Mouse (Mus musculus) c-Kit-negative CD71-positive TER-119-positive erythroid progenitor cells, embryonic 14.5 days (primary cell): ENCODE results near the gene Nfasc.

ENCODE experiments used
- DNase-seq: peaks from one replicate; pipeline ENCODE4 v3.0.0-alpha.2; 2013; ENCODE audit warnings: low read depth, low spot score

The Nfasc gene

GRCm38 (mm10) chr1:132733873-132734447, 7.6 kb downstream of the Nfasc start:
- DNase-seq, result no peak

GRCm38 (mm10) chr1:132732307-132732706, 9.3 kb downstream of the Nfasc start:
- no peak for DNase-seq

- no peak for DNase-seq
Measured at GRCm38 (mm10) chr1:132727548-132727947, 14.0 kb downstream of the Nfasc start.

GRCm38 (mm10) chr1:132722362-132722761, 19.2 kb downstream of the Nfasc start:
- no peak for DNase-seq

GRCm38 (mm10) chr1:132721266-132721665, 20.3 kb downstream of the Nfasc start:
- DNase-seq, result no peak

- DNase-seq, result no peak
Measured at GRCm38 (mm10) chr1:132718225-132718624, 23.4 kb downstream of the Nfasc start.

GRCm38 (mm10) chr1:132715044-132715443, 26.6 kb downstream of the Nfasc start:
- DNase-seq, result no peak

GRCm38 (mm10) chr1:132709419-132709818, 32.2 kb downstream of the Nfasc start:
- DNase-seq, result no peak

GRCm38 (mm10) chr1:132707301-132707700, 34.3 kb downstream of the Nfasc start:
- no peak for DNase-seq

GRCm38 (mm10) chr1:132703467-132703866, 38.1 kb downstream of the Nfasc start:
- no peak for DNase-seq

- no peak for DNase-seq
Measured at GRCm38 (mm10) chr1:132696926-132697325, 44.7 kb downstream of the Nfasc start.

- DNase-seq, result no peak
Measured at GRCm38 (mm10) chr1:132696232-132696631, 45.4 kb downstream of the Nfasc start.

GRCm38 (mm10) chr1:132694007-132694406, 47.6 kb downstream of the Nfasc start:
- DNase-seq, result no peak

- no peak for DNase-seq
Measured at GRCm38 (mm10) chr1:132689181-132689580, 52.4 kb downstream of the Nfasc start.

- DNase-seq, result no peak
Measured at GRCm38 (mm10) chr1:132678935-132679334, 62.7 kb downstream of the Nfasc start.

- no peak for DNase-seq
Measured at GRCm38 (mm10) chr1:132678076-132678475, 63.5 kb downstream of the Nfasc start.

- no peak for DNase-seq
Measured at GRCm38 (mm10) chr1:132672704-132673103, 68.9 kb downstream of the Nfasc start.

- DNase-seq, result no peak
Measured at GRCm38 (mm10) chr1:132669200-132669599, 72.4 kb downstream of the Nfasc start.

GRCm38 (mm10) chr1:132660354-132660753, 81.2 kb downstream of the Nfasc start:
- no peak for DNase-seq

- DNase-seq, result no peak
Measured at GRCm38 (mm10) chr1:132659604-132660003, 82.0 kb downstream of the Nfasc start.

- DNase-seq, result no peak
Measured at GRCm38 (mm10) chr1:132655611-132656010, 86.0 kb downstream of the Nfasc start.

- DNase-seq, result no peak
Measured at GRCm38 (mm10) chr1:132654769-132655168, 86.8 kb downstream of the Nfasc start.

- no peak for DNase-seq
Measured at GRCm38 (mm10) chr1:132653841-132654457, 87.6 kb downstream of the Nfasc start.

GRCm38 (mm10) chr1:132653161-132653560, 88.4 kb downstream of the Nfasc start:
- DNase-seq, result no peak
